Comparison of ENCODE assay signal across 8 mouse cellular contexts in genomic region chr10:127166404-127166715, GRCm38 (mm10). TPM values are rescaled to one million over a fixed set of nuclear protein-coding genes. Genes with fewer than 3 reads are reported as not detected.
DNase-seq lines count a peak whose midpoint lies in the region; ATAC-seq lines count a peak whose summit lies in the region.

No protein-coding gene starts in this region.

- 2% methylated on average over 11 of the region's 11 CpGs for WGBS in limb, embryonic 10.5 days
- 2% methylated on average over 11 of the region's 11 CpGs for WGBS in neural tube, embryonic 15.5 days

- DNase-seq in cerebellum, adult 11-12 months: no peak
- no peak for DNase-seq in limb, embryonic 10.5 days (ENCODE audit: low spot score)
- DNase-seq in cerebellum, adult 11 months: no peak
- DNase-seq in adrenal gland, adult 18-20 months (ENCODE audit: low spot score in 2 of 2): no peak

- peak overlapping the region; percentile 83; the same call in 1 of the 2 replicates for H3K27ac ChIP-seq in limb, embryonic 10.5 days
- peak overlapping the region; percentile 95 for H3K27ac ChIP-seq in neural tube, embryonic 15.5 days (replicated peaks)

- H3K4me3 ChIP-seq in megakaryocyte, embryonic 14.5 days (replicated peaks): peak overlapping the region; percentile 97
- H3K4me3 ChIP-seq in limb, embryonic 10.5 days: peak overlapping the region; percentile 70
- peak overlapping the region; percentile 73 for H3K4me3 ChIP-seq in neural tube, embryonic 15.5 days (replicated peaks)

- peaks cover 40% of the 10 kb centered on the region for H3K36me3 ChIP-seq in megakaryocyte, embryonic 14.5 days (replicated peaks; ENCODE audit: low read length)
- no peaks in the 10 kb centered on the region for H3K36me3 ChIP-seq in limb, embryonic 10.5 days
- peaks cover 19% of the 10 kb centered on the region for H3K36me3 ChIP-seq in neural tube, embryonic 15.5 days

- peak; percentile 0; the same call in 1 of the 2 replicates for ATAC-seq in cerebellum, adult (ENCODE audit: insufficient number of reproducible peaks, low FRiP score, low TSS enrichment)
- ATAC-seq in megakaryocyte, adult 5-6 weeks (ENCODE audit: poor library complexity, severe bottlenecking): no peak
- ATAC-seq in neural tube, embryonic 15.5 days (ENCODE audit: low FRiP score): no peak

- peak overlapping the region; percentile 81 for H3K4me2 ChIP-seq in neural tube, embryonic 15.5 days

- peak overlapping the region; percentile 97 for H3K9ac ChIP-seq in neural tube, embryonic 15.5 days (replicated peaks)

- H3K9me3 ChIP-seq in megakaryocyte, embryonic 14.5 days: no peaks in the 10 kb centered on the region
- no peaks in the 10 kb centered on the region for H3K9me3 ChIP-seq in limb, embryonic 10.5 days (replicated peaks)
- H3K9me3 ChIP-seq in neural tube, embryonic 15.5 days (replicated peaks): no peaks in the 10 kb centered on the region

- peaks cover 16% of the 10 kb centered on the region for H3K27me3 ChIP-seq in megakaryocyte, embryonic 14.5 days (replicated peaks)
- H3K27me3 ChIP-seq in limb, embryonic 10.5 days (ENCODE audit: low read depth, poor library complexity, severe bottlenecking): peaks cover 89% of the 10 kb centered on the region
- peaks cover 37% of the 10 kb centered on the region for H3K27me3 ChIP-seq in neural tube, embryonic 15.5 days (replicated peaks)

- H3K4me1 ChIP-seq in megakaryocyte, embryonic 14.5 days: peaks cover 63% of the 10 kb centered on the region
- H3K4me1 ChIP-seq in limb, embryonic 10.5 days: peaks cover 50% of the 10 kb centered on the region
- peaks cover 38% of the 10 kb centered on the region for H3K4me1 ChIP-seq in neural tube, embryonic 15.5 days

RNA-seq across cellular contexts. Expression of gene B4galnt1, which starts 1.3 kb away (rescaled TPM):
- polyA plus RNA-seq in megakaryocyte, embryonic 14.5 days (2012; ENCODE audit: insufficient read depth, low replicate concordance): 71.2 and 76.1 TPM in 2 replicates
- 113 TPM in 2 replicates for total RNA-seq in megakaryocyte, adult 5-6 weeks (2015)
- 67.7 and 75.5 TPM in 2 replicates for total RNA-seq in megakaryocyte, adult 5-6 weeks (2017)
- 2.8 and 3.4 TPM in 2 replicates for polyA plus RNA-seq in limb, embryonic 10.5 days (2016; fragmentation: Nextera tagmentation; extraction: Ambion mirVana)
- polyA plus RNA-seq in neural tube, embryonic 15.5 days (2015; fragmentation: Nextera tagmentation; extraction: Ambion mirVana): 69.5 and 70.4 TPM in 2 replicates
- 1 to 10 TPM; 7.8 to 8.6 TPM for total RNA-seq in adrenal gland, adult 18-20 months (2021)

RNA-seq across cellular contexts. Expression of gene Slc26a10, which starts 14.1 kb away (rescaled TPM):
- 0.23 and 0.76 TPM in 2 replicates for polyA plus RNA-seq in megakaryocyte, embryonic 14.5 days (2012; ENCODE audit: insufficient read depth, low replicate concordance)
- total RNA-seq in megakaryocyte, adult 5-6 weeks (2015): 0.91 TPM in 1 of 2 replicates, not detected in the other
- total RNA-seq in megakaryocyte, adult 5-6 weeks (2017): 0.22 and 0.53 TPM in 2 replicates
- polyA plus RNA-seq in limb, embryonic 10.5 days (2016; fragmentation: Nextera tagmentation; extraction: Ambion mirVana): 3.4 and 4.1 TPM in 2 replicates
- polyA plus RNA-seq in neural tube, embryonic 15.5 days (2015; fragmentation: Nextera tagmentation; extraction: Ambion mirVana): 1.0 TPM in 2 replicates
- 1 to 10 TPM; 1.1 to 1.8 TPM for total RNA-seq in adrenal gland, adult 18-20 months (2021)

RNA-seq across cellular contexts. Expression of gene Arhgef25, which starts 23.5 kb away (rescaled TPM):
- not detected in 2 replicates for polyA plus RNA-seq in megakaryocyte, embryonic 14.5 days (2012; ENCODE audit: insufficient read depth, low replicate concordance)
- total RNA-seq in megakaryocyte, adult 5-6 weeks (2015): 0.16 TPM in 1 of 2 replicates, not detected in the other
- total RNA-seq in megakaryocyte, adult 5-6 weeks (2017): 0.41 and 1.0 TPM in 2 replicates
- 25.8 and 36.3 TPM in 2 replicates for polyA plus RNA-seq in limb, embryonic 10.5 days (2016; fragmentation: Nextera tagmentation; extraction: Ambion mirVana)
- 32.7 and 34.9 TPM in 2 replicates for polyA plus RNA-seq in neural tube, embryonic 15.5 days (2015; fragmentation: Nextera tagmentation; extraction: Ambion mirVana)
- total RNA-seq in adrenal gland, adult 18-20 months (2021): 10 to 100 TPM; 18.8 to 20.3 TPM

RNA-seq across cellular contexts. Expression of gene Dtx3, which starts 29.2 kb away (rescaled TPM):
- polyA plus RNA-seq in megakaryocyte, embryonic 14.5 days (2012; ENCODE audit: insufficient read depth, low replicate concordance): 51.0 and 171 TPM in 2 replicates
- total RNA-seq in megakaryocyte, adult 5-6 weeks (2015): 8.2 and 9.2 TPM in 2 replicates
- 4.5 and 9.1 TPM in 2 replicates for total RNA-seq in megakaryocyte, adult 5-6 weeks (2017)
- polyA plus RNA-seq in limb, embryonic 10.5 days (2016; fragmentation: Nextera tagmentation; extraction: Ambion mirVana): 91.4 and 122 TPM in 2 replicates
- polyA plus RNA-seq in neural tube, embryonic 15.5 days (2015; fragmentation: Nextera tagmentation; extraction: Ambion mirVana): 211 and 245 TPM in 2 replicates
- 10 to 100 TPM; 63.0 to 67.6 TPM for total RNA-seq in adrenal gland, adult 18-20 months (2021)

RNA-seq across cellular contexts. Expression of gene Pip4k2c, which starts 45.0 kb away (rescaled TPM):
- polyA plus RNA-seq in megakaryocyte, embryonic 14.5 days (2012; ENCODE audit: insufficient read depth, low replicate concordance): 10.4 and 19.6 TPM in 2 replicates
- total RNA-seq in megakaryocyte, adult 5-6 weeks (2015): 9.6 and 12.0 TPM in 2 replicates
- total RNA-seq in megakaryocyte, adult 5-6 weeks (2017): 13.2 and 17.8 TPM in 2 replicates
- 25.0 and 27.8 TPM in 2 replicates for polyA plus RNA-seq in limb, embryonic 10.5 days (2016; fragmentation: Nextera tagmentation; extraction: Ambion mirVana)
- 19.8 and 23.0 TPM in 2 replicates for polyA plus RNA-seq in neural tube, embryonic 15.5 days (2015; fragmentation: Nextera tagmentation; extraction: Ambion mirVana)
- 10 to 100 TPM; 41.5 to 44.7 TPM for total RNA-seq in adrenal gland, adult 18-20 months (2021)

Comparison
In these comparisons a context has a peak if more than half of its experiments do, and no peak if none do; other contexts are left out.
1. RNA of gene B4galnt1, which starts 1.3 kb away (polyA plus RNA-seq): 71.2 to 76.1 TPM in megakaryocyte, embryonic 14.5 days and 69.5 to 70.4 TPM in neural tube, embryonic 15.5 days; 2.8 to 3.4 TPM in limb, embryonic 10.5 days; every median in the first group is over 10 times any median in the second.
2. RNA of gene Arhgef25, which starts 23.5 kb away (polyA plus RNA-seq): 25.8 to 36.3 TPM in limb, embryonic 10.5 days and 32.7 to 34.9 TPM in neural tube, embryonic 15.5 days; not detected in megakaryocyte, embryonic 14.5 days; every median in the first group is over 10 times any median in the second.
3. Peak in every context shown above with its lines, with median percentiles within 50 percentile points of each other: H3K4me3 ChIP-seq.